Mouse (Mus musculus) fibroblast of lung, adult 2 months (primary cell): ENCODE data around the gene Fbxl20.

Experiments used
- DNase-seq: peaks from one replicate; pipeline ENCODE4 v3.0.0-alpha.2; 2011; ENCODE audit warnings: low read depth

Fbxl20 gene

DNA sequence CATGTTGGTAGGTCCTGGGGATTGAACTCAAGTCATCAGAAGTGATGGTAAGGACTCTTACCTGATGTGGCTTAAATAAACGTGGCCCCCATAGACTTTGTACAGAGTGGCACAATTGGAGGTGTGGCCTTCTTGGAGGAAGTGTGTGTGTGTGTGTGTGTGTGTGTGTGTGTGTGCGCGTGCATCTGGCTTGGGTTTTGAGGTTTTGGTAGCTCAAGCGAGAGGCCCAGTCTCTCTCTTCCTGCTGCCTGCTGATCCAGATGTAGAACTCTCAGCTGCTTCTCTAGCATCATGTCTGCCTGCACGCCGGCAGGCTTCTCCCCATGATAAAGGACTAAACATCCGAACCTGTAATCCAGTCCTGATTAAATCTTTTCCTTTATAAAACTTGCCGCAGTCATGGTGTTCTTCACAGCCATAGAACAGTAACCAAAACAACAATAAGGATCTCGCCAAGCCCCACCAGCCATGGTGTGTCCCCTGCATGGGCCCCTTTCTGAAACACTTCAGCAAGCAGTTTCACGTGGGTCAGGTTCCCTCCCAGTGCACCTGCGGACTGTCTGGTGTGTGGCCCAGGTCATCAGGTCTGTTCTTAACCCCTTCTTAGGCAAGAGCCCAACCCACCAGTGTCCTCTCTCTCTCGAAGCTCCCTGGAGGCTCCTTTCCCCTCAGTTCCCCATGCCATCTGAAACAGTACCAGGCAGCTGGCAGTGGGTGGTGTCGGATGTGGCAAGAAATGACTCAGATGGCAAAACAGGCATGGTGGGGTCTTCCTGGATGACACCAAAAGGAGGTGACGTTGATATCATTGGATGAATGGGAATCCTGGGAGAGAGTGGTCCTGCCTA is 100.3 kb downstream of the Fbxl20 start:
- no peak for DNase-seq

DNA sequence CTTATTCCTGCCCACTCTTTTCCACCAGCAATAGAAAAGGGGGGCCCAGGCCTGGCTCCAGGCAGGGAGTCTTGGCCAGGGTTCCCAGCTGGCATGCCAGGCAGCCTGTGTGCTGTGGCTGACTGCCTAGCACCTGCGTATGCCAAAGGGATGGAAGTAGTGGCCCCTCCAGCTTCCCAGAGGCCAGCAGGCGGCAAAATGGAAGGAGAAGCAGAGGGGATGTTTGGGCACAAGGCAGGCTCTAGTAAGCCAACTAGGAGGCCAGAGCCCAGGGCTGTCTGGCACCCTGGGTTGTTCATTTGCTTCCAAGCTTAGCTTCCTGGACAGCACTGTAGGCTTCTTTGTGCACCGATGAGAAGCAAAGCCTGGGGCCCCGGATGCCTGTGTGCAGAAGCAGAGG is 102.5 kb downstream of the Fbxl20 start:
- no peak for DNase-seq

DNA sequence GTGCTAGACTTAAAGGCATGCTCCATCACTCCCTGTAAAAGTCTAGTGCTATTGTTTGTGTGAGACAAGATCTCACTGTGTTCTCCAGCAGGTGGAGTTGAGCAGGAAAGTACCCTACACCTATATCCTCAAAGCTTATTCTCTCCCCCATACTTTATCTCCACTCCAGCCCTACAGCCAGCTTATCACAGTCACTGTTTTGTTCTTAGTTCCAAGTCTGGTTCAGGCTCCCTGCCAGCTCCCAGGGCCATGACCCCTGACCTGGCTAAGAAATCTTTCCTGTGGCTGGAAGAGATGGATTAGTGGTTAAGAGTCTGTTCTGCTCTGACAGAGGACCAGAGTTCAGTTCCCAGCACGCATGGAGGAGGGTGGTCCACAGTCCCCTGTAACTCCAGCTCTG is 103.7 kb downstream of the Fbxl20 start:
- no peak for DNase-seq

DNA sequence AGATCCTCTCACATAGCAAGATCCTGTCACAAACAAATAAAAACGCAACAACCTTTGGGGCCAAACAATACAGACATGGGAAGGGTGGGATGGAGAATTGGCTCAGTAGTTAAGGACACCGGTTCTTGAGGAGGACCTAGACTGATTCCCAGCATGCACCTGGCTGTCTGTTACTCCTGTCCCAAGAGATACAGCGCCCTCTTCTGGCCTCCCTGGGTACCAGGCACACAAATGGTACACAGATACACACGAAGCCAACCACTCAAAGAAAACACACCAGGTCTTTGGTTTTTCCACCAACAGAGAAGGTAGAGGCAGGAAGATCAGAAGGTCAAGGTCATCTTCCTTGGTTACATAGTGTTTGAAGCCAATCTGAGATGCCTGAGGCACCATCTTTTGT is 104.6 kb downstream of the Fbxl20 start:
- no peak for DNase-seq

DNA sequence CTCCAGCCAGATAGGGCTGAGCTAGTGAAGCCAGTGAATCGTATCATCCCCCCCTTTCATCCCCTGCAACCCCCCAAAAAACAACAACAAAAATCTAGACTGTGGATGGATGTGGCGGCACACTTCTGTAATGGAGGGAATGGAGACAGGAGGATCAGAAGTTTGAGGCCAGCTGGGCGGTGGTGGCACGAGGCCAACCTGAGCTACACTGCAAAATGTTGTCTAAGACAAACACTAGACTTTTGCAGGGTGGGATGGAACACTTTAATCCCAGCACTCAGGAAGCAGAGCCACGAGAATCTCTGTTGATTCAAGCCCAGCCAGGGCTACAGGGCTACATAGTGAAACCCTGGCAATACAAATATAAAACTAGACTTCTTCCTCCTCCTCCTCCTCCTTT is 106.1 kb downstream of the Fbxl20 start:
- no peak for DNase-seq

DNA sequence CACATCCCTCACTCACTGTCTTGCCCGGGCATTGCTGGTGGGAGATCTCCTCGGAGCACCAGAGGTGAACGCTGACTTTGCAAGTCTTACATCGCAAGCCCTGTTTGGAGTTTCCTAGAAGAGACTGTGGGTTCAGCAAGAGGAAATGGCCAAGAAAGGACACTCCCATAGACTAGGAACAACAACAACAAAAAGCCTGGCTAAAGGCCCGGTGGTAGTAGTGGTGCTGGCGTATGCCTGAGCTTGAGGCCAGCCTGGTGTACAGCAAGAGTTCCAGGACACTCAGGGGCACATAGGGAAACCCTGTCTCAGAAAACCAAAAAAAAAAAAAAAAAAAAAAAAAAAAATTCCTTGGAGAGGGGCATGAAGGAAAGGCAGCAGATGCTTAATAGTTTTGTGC is 107.5 kb downstream of the Fbxl20 start:
- DNase-seq: no peak

DNA sequence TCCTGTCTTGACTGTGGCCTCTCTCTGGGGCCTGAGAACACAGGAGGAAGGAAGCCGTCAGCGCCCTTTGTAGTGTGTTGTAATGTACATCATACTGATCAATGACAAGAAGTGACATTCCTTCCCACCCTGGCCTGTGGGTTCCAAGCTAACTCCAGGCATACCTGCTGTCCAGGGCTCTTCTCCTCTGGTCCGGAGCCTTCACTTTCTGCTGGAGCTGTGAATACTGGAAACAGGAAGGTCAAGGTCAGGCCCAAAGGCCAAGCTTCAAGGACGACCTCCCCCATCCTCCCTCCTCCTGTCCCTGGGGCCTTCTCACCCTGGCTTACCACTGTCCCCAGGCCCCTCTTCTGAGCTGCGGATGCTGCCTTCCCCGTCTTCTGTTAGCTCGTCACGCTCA is 109.2 kb downstream of the Fbxl20 start:
- DNase-seq: no peak

DNA sequence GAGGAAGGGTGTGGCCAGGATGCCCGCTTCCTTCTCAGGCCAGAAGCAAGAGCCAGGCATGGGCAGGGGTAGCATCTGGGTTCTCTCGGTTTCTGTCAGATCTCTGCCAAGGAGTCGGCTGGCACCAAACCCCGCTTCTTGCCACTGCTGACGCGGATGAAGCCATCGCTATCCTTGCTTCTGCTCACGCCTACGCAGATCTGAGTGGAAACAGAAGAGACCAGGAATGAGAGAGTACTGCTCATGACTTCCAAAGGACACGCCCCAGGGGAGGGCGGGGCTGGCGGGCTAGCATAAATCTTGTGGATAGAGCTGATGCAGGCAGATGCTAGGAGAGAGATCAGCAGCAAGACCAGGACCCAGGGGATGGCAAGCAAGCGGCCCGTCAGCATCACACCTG is 112.3 kb downstream of the Fbxl20 start:
- DNase-seq: no peak

DNA sequence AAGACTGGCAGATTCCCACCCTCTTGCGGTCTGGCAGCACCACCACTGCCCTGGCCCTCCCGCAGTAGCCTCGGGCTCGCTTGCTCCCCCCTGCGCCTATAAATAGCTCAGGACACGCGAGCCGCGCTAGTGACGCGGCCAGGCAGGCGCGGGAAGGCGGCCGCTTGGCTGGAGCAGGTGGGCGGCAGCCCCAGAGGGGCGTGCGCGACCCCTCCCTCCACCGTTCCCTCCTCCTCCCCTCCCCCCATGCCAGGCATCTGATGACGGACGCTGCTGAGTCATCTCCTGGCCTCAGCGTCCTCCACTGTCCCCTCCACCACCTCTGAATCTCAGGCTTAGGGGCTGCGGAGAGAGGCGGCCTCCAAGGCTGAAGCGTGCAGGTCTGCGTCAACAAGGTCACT is 114.2 kb downstream of the Fbxl20 start:
- DNase-seq: no peak

DNA sequence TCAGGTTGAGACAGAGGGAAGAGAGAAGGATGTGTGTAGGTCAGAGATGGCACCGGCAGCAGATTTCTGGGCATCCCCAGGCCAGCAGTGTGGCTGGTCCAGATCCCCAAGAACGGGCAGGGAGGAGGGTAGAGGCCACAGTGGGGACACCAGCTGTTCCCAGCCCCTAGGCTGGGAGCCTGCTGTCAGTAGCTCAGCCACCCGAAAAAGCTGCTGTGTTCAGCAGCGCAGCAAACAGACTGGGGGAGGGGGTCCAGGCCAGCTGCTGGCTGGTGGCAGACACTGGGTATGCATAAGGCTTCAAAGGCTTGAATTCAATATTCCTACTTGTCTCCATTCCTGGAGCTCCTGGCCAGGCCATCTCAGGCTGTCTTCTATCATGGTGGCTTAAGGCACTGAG is 115.4 kb downstream of the Fbxl20 start:
- no peak for DNase-seq

DNA sequence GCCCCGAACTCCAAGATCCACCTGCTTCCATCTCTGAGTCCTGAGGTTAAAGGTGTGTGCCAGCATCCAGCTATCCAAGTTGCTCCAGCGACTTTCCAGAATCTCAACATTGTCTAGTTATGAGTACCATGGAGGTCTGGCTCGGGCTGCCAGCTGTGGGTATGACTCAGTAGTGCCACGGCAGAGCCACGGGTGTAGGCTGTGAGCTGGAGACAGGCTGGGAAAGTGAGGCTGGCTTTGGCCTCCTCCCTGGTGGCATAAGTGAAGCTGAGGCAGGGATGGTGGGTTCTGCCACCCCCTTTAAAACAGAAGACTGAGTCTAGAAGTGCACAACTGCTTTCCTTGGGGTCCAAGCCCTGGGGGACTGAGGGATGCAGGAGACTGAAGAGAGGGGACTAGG is 116.1 kb downstream of the Fbxl20 start:
- no peak for DNase-seq
